Mouse (Mus musculus) megakaryocyte, embryonic 14.5 days (primary cell): ENCODE data around the gene Slc35c2.

Experiments used
- FLI1 ChIP-seq: IDR thresholded peaks from 2 replicates; pipeline ENCODE4 v1.6.1; 2012; ENCODE audit warnings: low read length, inconsistent platforms, mixed read lengths
- GATA1 ChIP-seq: IDR thresholded peaks from 3 replicates; pipeline ENCODE4 v1.6.1; 2012; ENCODE audit warnings: mixed read lengths, low read length, inconsistent platforms, borderline replicate concordance

GRCm38 (mm10) chr2:165283644-165284043, 4.0 kb downstream of the Slc35c2 start:
- TF ChIP-seq GATA1 (no peak), FLI1 (no peak)
